Mouse (Mus musculus) cerebellum, adult 2 months (tissue): ENCODE data around the gene Fam20a.

Source experiments
- CTCF ChIP-seq: fragments of 200-500 bp; IDR thresholded peaks from 2 replicates; pipeline ENCODE4 v1.5.1; 2011; ENCODE audit warnings: low read depth, mild to moderate bottlenecking, control low read depth, low read length, moderate library complexity, borderline replicate concordance; ENCODE audit not compliant: insufficient read depth
- POLR2A ChIP-seq: fragments of 200-500 bp; IDR thresholded peaks from 2 replicates; pipeline ENCODE4 v1.6.1; 2011; ENCODE audit warnings: low read length, control low read depth, borderline replicate concordance; ENCODE audit not compliant: insufficient read depth

- TF ChIP-seq POLR2A = no peak
- TF ChIP-seq CTCF = no peak
These were observed 69.6 kb downstream of the Fam20a start for GRCm38 (mm10) chr11:109652505-109652904.
